Mouse (Mus musculus) mammary gland, adult 2 months (tissue): Measurements from ENCODE around the gene Fam89b. TPM values are rescaled to one million over a fixed set of nuclear protein-coding genes. Genes with fewer than 3 reads are reported as not detected.

Experiments used
- polyA plus RNA-seq: library from polyadenylated mRNA; depleted of rRNA; stranded (reverse); fragments of >200 nt; gene quantifications from 2 replicates; pipeline ENCODE4 v1.2.3, GENCODE M21; 2012; ENCODE audit warnings: low replicate concordance; rRNA removed

Fam89b gene
- polyA plus RNA-seq, result 237 and 392 TPM in 2 replicates

DNA sequence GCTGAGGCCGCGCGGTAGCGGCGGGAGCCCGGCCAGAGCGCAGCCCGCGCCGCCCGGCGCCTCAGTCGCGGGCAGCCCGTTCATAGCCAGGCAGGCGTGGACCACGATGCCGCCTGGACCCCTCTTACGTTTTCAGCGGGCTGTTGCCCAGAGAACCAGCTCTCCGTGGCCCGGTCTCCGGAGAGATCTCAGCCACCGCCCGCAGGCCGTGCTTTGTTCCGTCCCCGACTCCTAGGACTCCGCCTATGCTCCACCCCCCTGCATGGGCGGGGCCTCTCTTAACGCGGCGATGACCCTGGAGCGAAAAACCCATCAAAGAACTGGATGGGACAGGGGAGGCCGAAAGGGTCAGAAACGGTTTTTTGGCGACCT is at the start of gene Fam89b:
TSS of gene Fam89b (minus strand) at position 210 of the 372 bp plus-strand sequence.

GRCm38 (mm10) chr19:5770925-5771860 is 41.7 kb upstream of the Fam89b start, which contains the start of gene Scyl1:
TSS of gene Scyl1 (minus strand) at chr19:5771419.

DNA sequence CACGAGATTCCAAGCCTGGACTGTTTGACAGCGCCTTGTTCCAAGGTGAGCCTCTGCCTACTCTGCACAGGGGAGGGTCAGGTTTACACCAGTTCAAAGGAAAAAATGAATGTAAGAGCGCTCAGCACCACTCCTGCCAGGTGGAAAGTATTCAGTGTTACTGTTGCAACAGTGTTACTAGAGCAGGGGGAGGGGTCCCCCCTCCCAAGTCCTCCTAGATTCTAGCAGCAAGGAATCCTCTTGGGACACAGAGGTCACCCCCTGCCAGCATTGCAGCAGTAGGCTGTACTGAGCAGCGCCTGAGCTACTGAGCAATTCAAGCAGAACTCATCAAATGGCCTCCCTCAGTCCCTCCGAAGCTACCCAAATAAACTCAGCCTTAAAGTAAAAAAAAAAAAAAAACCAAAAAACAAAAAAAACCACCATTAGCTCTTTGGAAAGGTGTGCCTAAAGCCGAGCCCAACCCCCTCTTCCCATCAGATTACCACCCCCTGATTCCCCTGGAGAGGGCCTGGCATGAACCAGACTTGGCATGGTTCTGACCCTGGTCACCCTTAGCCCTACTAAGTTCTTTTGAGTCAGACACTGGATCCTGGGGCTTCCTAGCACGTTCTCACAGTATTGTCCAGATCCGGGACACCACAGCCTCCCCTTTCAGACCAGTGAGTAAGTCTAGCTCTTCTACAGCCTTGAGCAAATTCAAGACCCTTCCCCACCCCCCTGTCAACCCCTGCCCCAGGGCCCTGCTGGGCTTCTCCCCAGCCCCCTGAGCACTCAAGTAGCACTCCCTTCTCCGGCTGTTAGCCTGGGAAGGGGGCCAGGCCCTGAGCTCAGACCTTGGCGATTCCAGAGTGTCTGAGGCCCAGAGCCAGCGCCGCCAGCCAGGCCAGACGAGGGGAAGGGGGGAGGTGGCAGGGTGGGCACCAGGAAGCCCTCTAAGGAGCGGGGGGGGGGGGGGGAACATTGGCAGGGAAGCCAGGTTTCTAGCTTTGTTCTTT is 11.2 kb upstream of the Fam89b start, which contains the start of gene Ltbp3:
TSS of gene Ltbp3 (plus strand) at position 585 of the 998 bp plus-strand sequence.

GRCm38 (mm10) chr19:5725767-5726515 is 3.5 kb downstream of the Fam89b start, which contains the start of gene Ehbp1l1:
TSS of gene Ehbp1l1 (minus strand) at chr19:5726317.

DNA sequence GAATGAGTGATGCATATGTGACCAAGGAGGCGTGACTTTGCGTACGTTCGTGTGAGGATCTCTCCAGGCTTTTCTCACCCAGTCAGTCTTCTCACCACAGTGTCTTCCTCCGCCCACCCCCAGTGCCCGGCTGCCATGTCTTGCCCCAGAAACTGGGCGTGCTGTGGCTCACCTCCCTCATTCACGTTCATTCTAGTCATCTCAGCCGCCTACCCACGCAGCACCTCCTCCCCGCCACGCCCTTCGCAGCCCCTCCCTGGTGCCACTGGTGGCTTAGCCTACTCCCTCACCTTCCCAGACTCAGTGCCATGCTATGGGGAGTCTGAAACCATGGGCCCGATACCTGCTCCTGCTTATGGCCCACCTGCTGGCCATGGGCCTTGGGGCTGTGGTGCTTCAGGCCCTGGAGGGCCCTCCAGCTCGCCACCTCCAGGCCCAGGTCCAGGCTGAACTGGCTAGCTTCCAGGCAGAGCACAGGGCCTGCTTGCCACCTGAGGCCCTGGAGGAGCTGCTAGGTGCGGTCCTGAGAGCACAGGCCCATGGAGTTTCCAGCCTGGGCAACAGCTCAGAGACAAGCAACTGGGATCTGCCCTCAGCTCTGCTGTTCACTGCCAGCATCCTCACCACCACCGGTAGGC is 25.2 kb downstream of the Fam89b start, which contains the start of gene Kcnk7:
TSS of gene Kcnk7 (plus strand) at position 205 of the 638 bp plus-strand sequence.

DNA sequence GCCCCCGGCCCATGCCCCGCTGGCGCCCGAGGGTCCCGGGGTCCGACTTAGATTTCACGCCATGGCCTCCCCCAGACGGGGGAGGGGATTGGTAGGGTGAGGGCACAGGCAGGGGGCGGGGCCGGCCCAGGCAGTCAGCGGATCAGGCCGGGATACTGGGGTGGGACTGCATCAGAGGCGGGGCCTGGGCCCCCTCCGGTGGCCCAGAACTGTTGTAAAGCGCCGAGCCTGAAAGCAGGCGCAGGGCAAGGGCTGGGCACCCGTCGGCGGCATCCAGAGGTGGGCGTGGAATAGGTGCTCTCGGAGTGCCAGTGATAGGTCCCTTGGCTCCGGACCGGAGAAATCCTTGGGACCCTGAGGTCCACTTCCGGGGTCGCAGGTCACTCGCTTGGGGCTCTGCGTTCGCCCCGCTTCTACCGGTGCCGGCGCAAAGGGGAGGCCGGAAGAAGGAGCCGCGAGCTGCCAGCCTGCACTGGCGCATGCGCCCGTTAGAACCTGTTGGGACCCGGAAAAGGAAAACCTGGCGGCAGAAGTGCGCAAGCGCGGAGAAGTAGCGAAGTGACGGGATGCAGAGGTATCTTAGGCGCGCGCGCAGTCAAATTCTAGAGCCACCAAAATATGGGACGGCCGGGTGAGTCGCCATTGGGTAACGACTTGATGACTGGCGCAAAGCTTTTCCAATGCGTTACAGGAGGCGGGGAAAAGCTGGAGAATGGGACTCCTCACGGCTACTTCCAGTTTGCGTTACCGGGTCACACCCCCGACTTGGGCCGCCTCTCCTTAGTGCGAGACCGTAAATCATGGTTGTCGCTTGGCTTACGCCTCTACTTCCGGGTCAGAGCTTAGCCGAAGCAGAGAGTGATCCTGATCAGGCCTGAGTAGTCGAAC is 41.0 kb downstream of the Fam89b start, which contains the start of the genes Map3k11 and Pcnx3:
TSS of gene Map3k11 (plus strand) at position 543 of the 888 bp plus-strand sequence.
TSS of gene Pcnx3 (minus strand) at position 709 of the 888 bp plus-strand sequence.

Other genes starting within 250 kb of the Fam89b start
- gene Mus81, start 241.3 kb downstream of the Fam89b start, polyA plus RNA-seq, result 47.4 and 58.4 TPM in 2 replicates
- gene Cfl1, start 239.2 kb downstream of the Fam89b start, polyA plus RNA-seq, result 576 and 751 TPM in 2 replicates
- 1.1 and 1.7 TPM in 2 replicates for gene 1700020D05Rik, start 225.9 kb downstream of the Fam89b start, polyA plus RNA-seq
- 11.3 and 16.3 TPM in 2 replicates for gene Snx32, start 219.1 kb downstream of the Fam89b start, polyA plus RNA-seq
- 2.4 and 2.5 TPM in 2 replicates for gene Ovol1, start 169.0 kb downstream of the Fam89b start, polyA plus RNA-seq
- gene Ap5b1, start 161.6 kb downstream of the Fam89b start, polyA plus RNA-seq, result 11.5 and 27.2 TPM in 2 replicates
- 35.9 and 66.4 TPM in 2 replicates for gene Rnaseh2c, start 127.8 kb downstream of the Fam89b start, polyA plus RNA-seq
- 50.4 and 55.5 TPM in 2 replicates for gene Kat5, start 119.4 kb downstream of the Fam89b start, polyA plus RNA-seq
- 102 and 116 TPM in 2 replicates for gene Rela, start 92.2 kb downstream of the Fam89b start, polyA plus RNA-seq
- gene Sipa1, start 65.9 kb downstream of the Fam89b start, polyA plus RNA-seq, result 130 and 371 TPM in 2 replicates
- gene Map3k11, start 40.9 kb downstream of the Fam89b start, polyA plus RNA-seq, result 73.1 and 141 TPM in 2 replicates
- gene Pcnx3, start 40.7 kb downstream of the Fam89b start, polyA plus RNA-seq, result 137 and 266 TPM in 2 replicates
- gene Kcnk7, start 25.3 kb downstream of the Fam89b start, polyA plus RNA-seq, result 0.83 and 0.94 TPM in 2 replicates
- 92.5 and 93.1 TPM in 2 replicates for gene Ehbp1l1, start 3.3 kb downstream of the Fam89b start, polyA plus RNA-seq
- 222 and 329 TPM in 2 replicates for gene Ltbp3, start 11.3 kb upstream of the Fam89b start, polyA plus RNA-seq
- 105 and 131 TPM in 2 replicates for gene Scyl1, start 41.8 kb upstream of the Fam89b start, polyA plus RNA-seq
- 32.4 and 48.8 TPM in 2 replicates for gene Frmd8, start 145.6 kb upstream of the Fam89b start, polyA plus RNA-seq
- gene Slc25a45, start 148.2 kb upstream of the Fam89b start, polyA plus RNA-seq, result 37.0 and 41.5 TPM in 2 replicates
- gene Tigd3, start 164.5 kb upstream of the Fam89b start, polyA plus RNA-seq, result 0.32 and 0.38 TPM in 2 replicates
- gene Dpf2, start 183.4 kb upstream of the Fam89b start, polyA plus RNA-seq, result 74.6 and 123 TPM in 2 replicates
- 13.5 and 26.4 TPM in 2 replicates for gene Cdc42ep2, start 195.2 kb upstream of the Fam89b start, polyA plus RNA-seq
- gene Pola2, start 234.5 kb upstream of the Fam89b start, polyA plus RNA-seq, result 40.1 and 53.8 TPM in 2 replicates